Mouse (Mus musculus) hindbrain, embryonic 15.5 days (tissue): ENCODE measurements around the gene Atpaf1. TPM values are rescaled to one million over a fixed set of nuclear protein-coding genes. Genes with fewer than 3 reads are reported as not detected.

Experiments used
- ATAC-seq: fragments of 200-750 bp; cut with Nextera tagmentation; 2 replicates; pipeline ENCODE4 v1.8.0; 2017; ENCODE audit warnings: low read depth, moderate number of reproducible peaks, moderate TSS enrichment; ENCODE audit not compliant: low FRiP score
- H3K27ac ChIP-seq: fragments of 300-500 bp; sonication (generic); replicated peaks from 2 replicates; pipeline ENCODE4 v1.5.1; 2015; ENCODE audit warnings: mild to moderate bottlenecking, inconsistent platforms
- H3K27me3 ChIP-seq: fragments of 300-500 bp; sonication (generic); 2 replicates; pipeline ENCODE4 v1.6.1; 2015; ENCODE audit warnings: control low read depth, inconsistent platforms
- H3K36me3 ChIP-seq: fragments of 300-500 bp; sonication (generic); 2 replicates; pipeline ENCODE4 v1.6.1; 2015; ENCODE audit warnings: control low read depth, inconsistent platforms
- H3K4me1 ChIP-seq: fragments of 300-500 bp; sonication (generic); replicated peaks from 2 replicates; pipeline ENCODE4 v1.6.1; 2015; ENCODE audit warnings: control low read depth, inconsistent platforms
- H3K4me2 ChIP-seq: fragments of 300-500 bp; sonication (generic); 2 replicates; pipeline ENCODE4 v1.6.1; 2015; ENCODE audit warnings: moderate library complexity, mild to moderate bottlenecking, inconsistent platforms
- H3K4me3 ChIP-seq: fragments of 300-500 bp; sonication (generic); 2 replicates; pipeline ENCODE4 v1.5.1; 2015; ENCODE audit warnings: mild to moderate bottlenecking, inconsistent platforms
- H3K9ac ChIP-seq: fragments of 300-500 bp; sonication (generic); 2 replicates; pipeline ENCODE4 v1.6.1; 2015; ENCODE audit warnings: inconsistent platforms
- H3K9me3 ChIP-seq: fragments of 300-500 bp; sonication (generic); 2 replicates; pipeline ENCODE4 v1.6.1; 2016; ENCODE audit warnings: control low read depth, inconsistent platforms
- WGBS: fragments of 180-500 bp; shearing (Covaris S2); methylation state at CpG from one replicate; pipeline ENCODE4 v1.1.7; 2015; 5-methylcytosine and 5-hydroxymethylcytosine counted together
- polyA plus RNA-seq: library from polyadenylated mRNA; unstranded; fragments of >200 nt; fragmentation: Nextera tagmentation; extraction: Ambion mirVana; gene quantifications from 2 replicates; pipeline ENCODE4 v1.2.1, GENCODE M21; 2015

Gene Atpaf1
- polyA plus RNA-seq, 1 experiment from 2014 or later: 39.9 TPM

DNA sequence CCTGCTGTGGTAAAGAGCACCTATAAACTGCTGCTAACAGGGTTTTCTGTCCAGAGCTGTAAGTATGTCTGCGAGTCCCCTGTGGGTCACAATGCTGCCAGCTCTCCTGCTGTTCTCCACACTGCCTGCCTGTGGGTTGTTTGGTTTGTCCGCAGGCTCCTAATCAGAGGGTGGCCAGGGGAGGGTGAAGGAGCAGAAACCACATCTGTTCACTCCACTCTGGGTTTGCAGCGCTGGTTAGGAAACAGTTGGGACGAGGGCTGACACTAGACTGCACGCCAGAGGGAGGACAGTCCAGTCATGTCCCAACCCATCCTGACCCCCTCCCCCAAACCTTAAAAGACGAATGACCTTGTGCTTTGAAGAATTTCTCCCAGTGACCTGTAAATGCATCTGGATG is 70.5 kb downstream of the Atpaf1 start:
- no peak for ATAC-seq
- Histone ChIP-seq H3K9ac (no peak overlapping the region), H3K4me2 (no peak overlapping the region), H3K27ac (no peak overlapping the region), H3K27me3 (no peaks in the 10 kb centered on the region), H3K4me1 (peaks cover 28% of the 10 kb centered on the region), H3K4me3 (no peak overlapping the region), H3K9me3 (no peaks in the 10 kb centered on the region), H3K36me3 (0 out of 2 replicates have a peak, but pooled peaks cover 4% of the 10 kb centered on the region)
- 53% methylated on average over 6 of the region's 6 CpGs for WGBS

DNA sequence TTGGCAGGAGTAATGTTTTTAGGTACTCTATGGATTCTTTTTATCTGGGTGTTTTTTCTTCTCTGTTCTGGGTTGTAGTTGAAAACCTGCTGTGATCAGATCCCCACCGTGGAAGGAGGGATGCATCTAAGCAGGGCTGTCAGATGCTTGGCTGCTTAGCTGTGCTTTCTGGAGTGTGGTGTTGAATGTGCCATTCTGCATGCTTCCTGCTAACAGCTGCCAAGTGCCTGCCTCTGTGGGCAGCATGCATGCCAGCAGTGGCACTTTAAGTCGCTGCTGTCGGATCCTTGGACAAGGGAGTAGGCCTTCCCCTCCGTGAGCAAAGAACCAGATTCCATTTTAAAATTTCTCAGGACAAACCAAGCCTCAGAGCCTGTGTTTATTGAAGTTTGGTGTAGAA is 71.0 kb downstream of the Atpaf1 start:
- WGBS: 27% methylated on average over 4 of the region's 4 CpGs
- no peak overlapping the region for H3K4me3 ChIP-seq
- peaks cover 7% of the 10 kb centered on the region for H3K36me3 ChIP-seq
- no peaks in the 10 kb centered on the region for H3K9me3 ChIP-seq
- ATAC-seq: peak; percentile 63
- peak overlapping the region; percentile 63 for H3K27ac ChIP-seq
- H3K9ac ChIP-seq: no peak overlapping the region
- no peak overlapping the region for H3K4me2 ChIP-seq
- H3K27me3 ChIP-seq: no peaks in the 10 kb centered on the region
- peaks cover 28% of the 10 kb centered on the region for H3K4me1 ChIP-seq

- no peaks in the 10 kb centered on the region for H3K9me3 ChIP-seq
- WGBS: 37% methylated on average over 4 of the region's 4 CpGs
- ATAC-seq: no peak
- no peak overlapping the region for H3K4me2 ChIP-seq
- peaks cover 28% of the 10 kb centered on the region for H3K4me1 ChIP-seq
- no peak overlapping the region for H3K9ac ChIP-seq
- H3K27me3 ChIP-seq: no peaks in the 10 kb centered on the region
- H3K27ac ChIP-seq: peak overlapping the region; percentile 63
- H3K4me3 ChIP-seq: no peak overlapping the region
- peaks cover 7% of the 10 kb centered on the region for H3K36me3 ChIP-seq
Measured at GRCm38 (mm10) chr4:115856282-115856681, 71.7 kb downstream of the Atpaf1 start.

DNA sequence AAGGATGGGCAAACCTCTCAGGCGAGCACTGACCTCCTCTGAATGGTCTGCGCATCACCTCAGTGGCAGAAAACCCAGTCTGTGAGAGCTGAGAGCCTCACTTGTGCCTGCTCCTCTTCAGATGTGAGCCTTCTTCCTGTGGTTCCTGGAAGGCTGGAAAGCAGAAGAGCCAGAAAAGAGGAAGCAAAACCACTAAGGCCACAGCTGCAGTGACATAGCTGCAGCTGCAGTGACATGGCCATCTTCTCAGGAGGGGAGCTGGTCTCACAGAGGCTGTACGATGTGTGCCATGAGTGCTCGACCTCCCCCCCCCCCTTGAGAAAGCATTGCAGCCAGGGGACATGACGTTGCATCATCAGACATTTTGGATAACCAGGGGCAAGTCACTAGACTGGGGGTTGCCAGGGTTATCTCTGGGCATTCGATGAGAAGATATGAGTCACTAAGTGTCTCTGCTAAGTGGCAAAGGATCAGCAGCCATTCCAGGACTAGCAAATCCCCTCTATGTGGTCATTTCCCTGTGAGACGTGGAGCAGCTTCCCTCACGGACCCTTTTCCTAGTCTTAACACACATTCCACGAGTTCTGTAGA is 72.8 kb downstream of the Atpaf1 start:
- Histone ChIP-seq H3K9me3 (no peaks in the 10 kb centered on the region), H3K27me3 (no peaks in the 10 kb centered on the region), H3K4me2 (no peak overlapping the region), H3K9ac (no peak overlapping the region), H3K4me3 (no peak overlapping the region), H3K27ac (no peak overlapping the region), H3K36me3 (peaks cover 7% of the 10 kb centered on the region), H3K4me1 (peaks cover 28% of the 10 kb centered on the region)
- no peak for ATAC-seq
- WGBS: 79% methylated on average over 9 of the region's 9 CpGs

- H3K9ac ChIP-seq: no peak overlapping the region
- H3K27ac ChIP-seq: no peak overlapping the region
Measured at GRCm38 (mm10) chr4:115863352-115863751, 78.7 kb downstream of the Atpaf1 start.

GRCm38 (mm10) chr4:115863880-115864279 is 79.3 kb downstream of the Atpaf1 start:
- ATAC-seq: 0 out of 2 replicates have a peak, but pooled peaks have one; percentile 16
- Histone ChIP-seq H3K9me3 (no peaks in the 10 kb centered on the region), H3K27me3 (no peaks in the 10 kb centered on the region), H3K9ac (no peak overlapping the region), H3K36me3 (peaks cover 7% of the 10 kb centered on the region), H3K4me1 (peaks cover 6% of the 10 kb centered on the region; the same call in 1 of the 2 replicates), H3K4me3 (no peak overlapping the region), H3K4me2 (no peak overlapping the region), H3K27ac (no peak overlapping the region)
- WGBS: 39% methylated on average over 10 of the region's 10 CpGs

More at GRCm38 (mm10) chr4:115863352-115863751, 78.7 kb downstream of the Atpaf1 start:
- no peak overlapping the region for H3K4me3 ChIP-seq
- H3K9me3 ChIP-seq: no peaks in the 10 kb centered on the region
- ATAC-seq: no peak
- WGBS: 69% methylated on average over 7 of the region's 7 CpGs
- no peak overlapping the region for H3K4me2 ChIP-seq
- no peaks in the 10 kb centered on the region for H3K27me3 ChIP-seq
- H3K36me3 ChIP-seq: peaks cover 7% of the 10 kb centered on the region
- peaks cover 4% of the 10 kb centered on the region; the same call in 1 of the 2 replicates for H3K4me1 ChIP-seq

Other genes with a start within 250 kb of the Atpaf1 start
- not detected in 2 replicates for gene Cyp4a31, start 221.2 kb upstream of the Atpaf1 start, polyA plus RNA-seq
- not detected in 2 replicates for gene Cyp4a32, start 183.8 kb upstream of the Atpaf1 start, polyA plus RNA-seq
- gene Cyp4b1, start 137.1 kb upstream of the Atpaf1 start, polyA plus RNA-seq: 0.84 and 1.3 TPM in 2 replicates
- 18.8 and 19.1 TPM in 2 replicates for gene Efcab14, start 47.1 kb upstream of the Atpaf1 start, polyA plus RNA-seq
- gene Tex38, start 3.8 kb upstream of the Atpaf1 start, polyA plus RNA-seq: 0.83 and 0.91 TPM in 2 replicates
- 5.2 and 5.9 TPM in 2 replicates for gene Mob3c, start 43.3 kb downstream of the Atpaf1 start, polyA plus RNA-seq
- 22.9 and 23.0 TPM in 2 replicates for gene Mknk1, start 54.4 kb downstream of the Atpaf1 start, polyA plus RNA-seq
- gene Kncn, start 99.6 kb downstream of the Atpaf1 start, polyA plus RNA-seq: 0.14 TPM in 1 of 2 replicates, not detected in the other
- 0.27 and 0.42 TPM in 2 replicates for gene 6430628N08Rik, start 105.9 kb downstream of the Atpaf1 start, polyA plus RNA-seq
- 8.3 and 8.6 TPM in 2 replicates for gene Dmbx1, start 155.1 kb downstream of the Atpaf1 start, polyA plus RNA-seq
- gene Faah, start 233.1 kb downstream of the Atpaf1 start, polyA plus RNA-seq: 22.7 and 25.9 TPM in 2 replicates